Mouse (Mus musculus) heart, adult 10 weeks (tissue): Measurements from ENCODE around the gene Ednra. TPM values are rescaled to one million over a fixed set of nuclear protein-coding genes. Genes with fewer than 3 reads are reported as not detected.

ENCODE experiments used
- polyA plus RNA-seq: library from polyadenylated mRNA; stranded (reverse); fragments of 350-450 nt; fragmentation: Illumina TruSeq; extraction: RNeasy Lipid Tissue Mini Kit (QIAGEN cat#74804); gene quantifications from one replicate; pipeline ENCODE4 v1.2.3, GENCODE M21; 2014; ENCODE audit warnings: low read depth, low replicate concordance

Gene Ednra
- polyA plus RNA-seq = 35.9 TPM

DNA sequence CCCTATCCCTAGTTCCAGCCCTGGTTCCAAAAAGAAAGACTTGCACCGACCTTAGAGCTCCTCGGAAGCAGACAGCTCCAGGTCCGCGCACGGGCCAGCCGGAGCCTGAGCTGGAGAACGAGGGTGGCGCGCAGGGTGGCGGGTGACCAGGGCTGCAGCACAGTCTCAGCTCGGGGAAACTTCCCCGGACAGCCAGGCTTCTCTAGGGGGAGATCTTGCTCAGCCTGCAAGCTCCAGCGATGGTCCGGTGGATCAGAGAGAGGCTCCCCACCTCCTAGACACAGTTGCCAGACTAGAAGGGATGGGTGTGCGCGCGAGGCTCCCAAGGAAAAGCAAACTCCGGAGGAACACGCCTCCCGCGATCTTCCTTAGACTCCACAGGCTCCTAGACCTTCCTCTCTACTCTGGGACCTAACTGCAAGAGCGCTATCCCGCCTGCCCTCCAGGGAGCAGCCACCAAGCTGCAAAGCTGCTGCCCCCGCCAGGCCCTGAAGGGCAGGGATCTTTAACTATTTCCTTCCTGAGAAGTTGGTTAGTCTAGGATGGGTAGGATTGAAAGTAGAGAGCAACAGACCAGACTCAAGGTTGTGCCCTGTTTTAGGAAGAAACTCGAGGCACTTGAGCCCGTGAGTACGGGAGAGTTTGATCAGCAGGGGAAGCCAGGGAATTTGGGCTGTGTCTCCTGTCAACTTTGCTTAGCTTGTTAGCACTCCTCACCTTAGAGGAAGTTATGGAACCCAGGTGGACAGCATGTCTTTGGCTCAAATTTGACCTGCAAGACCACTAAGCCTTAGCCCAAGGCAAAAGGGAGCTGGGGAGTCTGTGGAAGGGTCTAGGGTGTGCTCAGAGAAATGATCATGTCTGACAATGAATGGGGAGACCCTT lies at the start of gene Ednra:
Ednra (minus strand) TSS at position 419 of the 885 bp plus-strand sequence.

Other genes starting within 250 kb of the Ednra start
- 36.5 TPM for gene Arhgap10, start 206.5 kb downstream of the Ednra start, polyA plus RNA-seq
- 11.4 TPM for gene Prmt9, start 175.1 kb downstream of the Ednra start, polyA plus RNA-seq
- gene Tmem184c, start 113.8 kb downstream of the Ednra start, polyA plus RNA-seq = 18.6 TPM